Mouse (Mus musculus): Measurements from ENCODE around the gene Hdac8. TPM values are rescaled to one million over a fixed set of nuclear protein-coding genes. Genes with fewer than 3 reads are reported as not detected.
A peak's percentile ranks its signal among the peaks of the same experiment; 100 is the strongest.

Gene Hdac8
- polyA plus RNA-seq, 1 experiment from 2014 or later = 4.5 TPM

- Histone ChIP-seq H3K9me3 (ENCODE audit: control insufficient read depth, low read length) (no peaks in the 10 kb centered on the region), H3K27ac (replicated peaks; ENCODE audit: low read depth, low read length) (no peak overlapping the region), H3K4me2 (ENCODE audit: low read depth, severe bottlenecking) (no peak overlapping the region), H3K27me3 (ENCODE audit: control insufficient read depth, insufficient read depth, low read length) (0 out of 2 replicates have a peak, but pooled peaks cover under 1% of the 10 kb centered on the region), H3K4me1 (ENCODE audit: control insufficient read depth, insufficient read depth, low read length) (no peaks in the 10 kb centered on the region), H3K4me3 (ENCODE audit: low read depth, low read length) (no peak overlapping the region), H3K36me3 (ENCODE audit: control insufficient read depth, insufficient read depth, low read length) (no peaks in the 10 kb centered on the region), H3K9ac (ENCODE audit: low read length) (no peak overlapping the region)
- ATAC-seq (ENCODE audit: insufficient number of reproducible peaks, low FRiP score, low TSS enrichment, low read depth) (no peak), DNase-seq (ENCODE audit: low spot score) (peak; percentile 83)
- 28% methylated on average over 3 of the region's 3 CpGs for WGBS
These were observed 28.4 kb downstream of the Hdac8 start for GRCm38 (mm10) chrX:102476784-102477183.

GRCm38 (mm10) chrX:102475555-102475954 lies 29.6 kb downstream of the Hdac8 start:
- DNase-seq (ENCODE audit: low spot score) = no peak
- H3K9ac ChIP-seq (ENCODE audit: low read length) = no peak overlapping the region
- no peak overlapping the region for H3K4me3 ChIP-seq (ENCODE audit: low read depth, low read length)
- no peaks in the 10 kb centered on the region for H3K9me3 ChIP-seq (ENCODE audit: control insufficient read depth, low read length)
- no peaks in the 10 kb centered on the region for H3K4me1 ChIP-seq (ENCODE audit: control insufficient read depth, insufficient read depth, low read length)
- no peaks in the 10 kb centered on the region for H3K36me3 ChIP-seq (ENCODE audit: control insufficient read depth, insufficient read depth, low read length)
- 86% methylated on average over 5 of the region's 5 CpGs for WGBS
- ATAC-seq (ENCODE audit: insufficient number of reproducible peaks, low FRiP score, low TSS enrichment, low read depth) = no peak
- H3K4me2 ChIP-seq (ENCODE audit: low read depth, severe bottlenecking) = no peak overlapping the region
- H3K27ac ChIP-seq (replicated peaks; ENCODE audit: low read depth, low read length) = no peak overlapping the region
- no peaks in the 10 kb centered on the region for H3K27me3 ChIP-seq (ENCODE audit: control insufficient read depth, insufficient read depth, low read length)

- WGBS = 44% methylated on average over 8 of the region's 8 CpGs
- Histone ChIP-seq H3K27ac (replicated peaks; ENCODE audit: low read depth, low read length) (no peak overlapping the region), H3K27me3 (ENCODE audit: control insufficient read depth, insufficient read depth, low read length) (no peaks in the 10 kb centered on the region; the same call in 1 of the 2 replicates), H3K36me3 (ENCODE audit: control insufficient read depth, insufficient read depth, low read length) (no peaks in the 10 kb centered on the region), H3K9me3 (ENCODE audit: control insufficient read depth, low read length) (no peaks in the 10 kb centered on the region), H3K4me1 (ENCODE audit: control insufficient read depth, insufficient read depth, low read length) (0 out of 2 replicates have a peak, but pooled peaks cover 3% of the 10 kb centered on the region), H3K4me2 (ENCODE audit: low read depth, severe bottlenecking) (no peak overlapping the region), H3K4me3 (ENCODE audit: low read depth, low read length) (no peak overlapping the region), H3K9ac (ENCODE audit: low read length) (no peak overlapping the region)
- DNase-seq (ENCODE audit: low spot score) (peak; percentile 23), ATAC-seq (ENCODE audit: insufficient number of reproducible peaks, low FRiP score, low TSS enrichment, low read depth) (no peak)
These were observed 86.6 kb downstream of the Hdac8 start for GRCm38 (mm10) chrX:102418343-102419127.

- no peaks in the 10 kb centered on the region; the same call in 1 of the 2 replicates for H3K27me3 ChIP-seq (ENCODE audit: control insufficient read depth, insufficient read depth, low read length)
- no peak for ATAC-seq (ENCODE audit: insufficient number of reproducible peaks, low FRiP score, low TSS enrichment, low read depth)
These were observed 88.2 kb downstream of the Hdac8 start for GRCm38 (mm10) chrX:102416972-102417371.

GRCm38 (mm10) chrX:102416386-102416785 lies 88.8 kb downstream of the Hdac8 start:
- no peak for ATAC-seq (ENCODE audit: insufficient number of reproducible peaks, low FRiP score, low TSS enrichment, low read depth)
- WGBS = 60% methylated on average over 4 of the region's 4 CpGs
- no peaks in the 10 kb centered on the region for H3K9me3 ChIP-seq (ENCODE audit: control insufficient read depth, low read length)
- 0 out of 2 replicates have a peak, but pooled peaks cover 3% of the 10 kb centered on the region for H3K4me1 ChIP-seq (ENCODE audit: control insufficient read depth, insufficient read depth, low read length)
- H3K4me3 ChIP-seq (ENCODE audit: low read depth, low read length) = no peak overlapping the region
- H3K27me3 ChIP-seq (ENCODE audit: control insufficient read depth, insufficient read depth, low read length) = no peaks in the 10 kb centered on the region; the same call in 1 of the 2 replicates
- no peak overlapping the region for H3K9ac ChIP-seq (ENCODE audit: low read length)
- DNase-seq (ENCODE audit: low spot score) = no peak
- H3K27ac ChIP-seq (replicated peaks; ENCODE audit: low read depth, low read length) = no peak overlapping the region
- no peak overlapping the region for H3K4me2 ChIP-seq (ENCODE audit: low read depth, severe bottlenecking)
- no peaks in the 10 kb centered on the region for H3K36me3 ChIP-seq (ENCODE audit: control insufficient read depth, insufficient read depth, low read length)

More at GRCm38 (mm10) chrX:102416972-102417371, 88.2 kb downstream of the Hdac8 start:
- WGBS = 76% methylated on average over 4 of the region's 4 CpGs
- H3K36me3 ChIP-seq (ENCODE audit: control insufficient read depth, insufficient read depth, low read length) = no peaks in the 10 kb centered on the region
- DNase-seq (ENCODE audit: low spot score) = no peak
- H3K9ac ChIP-seq (ENCODE audit: low read length) = no peak overlapping the region
- H3K9me3 ChIP-seq (ENCODE audit: control insufficient read depth, low read length) = no peaks in the 10 kb centered on the region
- 0 out of 2 replicates have a peak, but pooled peaks cover 3% of the 10 kb centered on the region for H3K4me1 ChIP-seq (ENCODE audit: control insufficient read depth, insufficient read depth, low read length)
- no peak overlapping the region for H3K4me3 ChIP-seq (ENCODE audit: low read depth, low read length)
- H3K4me2 ChIP-seq (ENCODE audit: low read depth, severe bottlenecking) = no peak overlapping the region
- H3K27ac ChIP-seq (replicated peaks; ENCODE audit: low read depth, low read length) = no peak overlapping the region

GRCm38 (mm10) chrX:102384765-102385164 lies 120.4 kb downstream of the Hdac8 start:
- 67% methylated on average over 3 of the region's 3 CpGs for WGBS
- Histone ChIP-seq H3K36me3 (ENCODE audit: control insufficient read depth, insufficient read depth, low read length) (no peaks in the 10 kb centered on the region), H3K9me3 (ENCODE audit: control insufficient read depth, low read length) (no peaks in the 10 kb centered on the region), H3K27me3 (ENCODE audit: control insufficient read depth, insufficient read depth, low read length) (peaks cover 6% of the 10 kb centered on the region; the same call in 1 of the 2 replicates), H3K4me3 (ENCODE audit: low read depth, low read length) (no peak overlapping the region), H3K4me2 (ENCODE audit: low read depth, severe bottlenecking) (no peak overlapping the region), H3K9ac (ENCODE audit: low read length) (no peak overlapping the region), H3K4me1 (ENCODE audit: control insufficient read depth, insufficient read depth, low read length) (no peaks in the 10 kb centered on the region), H3K27ac (replicated peaks; ENCODE audit: low read depth, low read length) (no peak overlapping the region)
- no peak for DNase-seq (ENCODE audit: low spot score)
- ATAC-seq (ENCODE audit: insufficient number of reproducible peaks, low FRiP score, low TSS enrichment, low read depth) = no peak

GRCm38 (mm10) chrX:102383151-102383550 lies 122.0 kb downstream of the Hdac8 start:
- Histone ChIP-seq H3K27me3 (ENCODE audit: control insufficient read depth, insufficient read depth, low read length) (peaks cover 6% of the 10 kb centered on the region; the same call in 1 of the 2 replicates), H3K9ac (ENCODE audit: low read length) (no peak overlapping the region), H3K4me1 (ENCODE audit: control insufficient read depth, insufficient read depth, low read length) (no peaks in the 10 kb centered on the region), H3K4me2 (ENCODE audit: low read depth, severe bottlenecking) (no peak overlapping the region), H3K27ac (replicated peaks; ENCODE audit: low read depth, low read length) (no peak overlapping the region), H3K9me3 (ENCODE audit: control insufficient read depth, low read length) (no peaks in the 10 kb centered on the region), H3K36me3 (ENCODE audit: control insufficient read depth, insufficient read depth, low read length) (no peaks in the 10 kb centered on the region), H3K4me3 (ENCODE audit: low read depth, low read length) (no peak overlapping the region)
- ATAC-seq (ENCODE audit: insufficient number of reproducible peaks, low FRiP score, low TSS enrichment, low read depth) = no peak
- WGBS = 51% methylated on average over 7 of the region's 7 CpGs
- no peak for DNase-seq (ENCODE audit: low spot score)

- 85% methylated on average over 3 of the region's 3 CpGs for WGBS
- ATAC-seq (ENCODE audit: insufficient number of reproducible peaks, low FRiP score, low TSS enrichment, low read depth) = no peak
- Histone ChIP-seq H3K36me3 (ENCODE audit: control insufficient read depth, insufficient read depth, low read length) (no peaks in the 10 kb centered on the region), H3K9ac (ENCODE audit: low read length) (no peak overlapping the region), H3K9me3 (ENCODE audit: control insufficient read depth, low read length) (no peaks in the 10 kb centered on the region), H3K27ac (replicated peaks; ENCODE audit: low read depth, low read length) (no peak overlapping the region), H3K4me1 (ENCODE audit: control insufficient read depth, insufficient read depth, low read length) (no peaks in the 10 kb centered on the region), H3K4me3 (ENCODE audit: low read depth, low read length) (no peak overlapping the region), H3K27me3 (ENCODE audit: control insufficient read depth, insufficient read depth, low read length) (peaks cover under 1% of the 10 kb centered on the region; the same call in 1 of the 2 replicates), H3K4me2 (ENCODE audit: low read depth, severe bottlenecking) (no peak overlapping the region)
- DNase-seq (ENCODE audit: low spot score) = no peak
These were observed 138.6 kb downstream of the Hdac8 start for GRCm38 (mm10) chrX:102366510-102366909.
